Mouse (Mus musculus) MEL (cell line): ENCODE measurements at regions not wholly inside any gene's neighbourhood (a gene's known extent, or its start where the extent isn't known, plus 50 kb on each side); places are given as distances from the start of the nearest gene placed in this dataset.

Source experiments
- DNase-seq: peaks from one replicate; pipeline ENCODE4 v3.0.0; 2011; ENCODE audit warnings: low read depth, low spot score
- H3K27ac ChIP-seq: 2 replicates; pipeline ENCODE4 v1.5.1; 2012; ENCODE audit warnings: low read depth, mild to moderate bottlenecking, control low read depth, low read length, moderate library complexity; ENCODE audit not compliant: control insufficient read depth
- H3K27me3 ChIP-seq, 2 experiments: fragments of 150-350 bp in 1 of 2; sonication (generic) in 1 of 2; 2 replicates each; pipeline ENCODE4 v1.6.1; 2012; ENCODE audit warnings: low read length in 2 of 2, mild to moderate bottlenecking in 2 of 2, improper control_type of control experiment in 1 of 2, moderate library complexity in 1 of 2; ENCODE audit not compliant: insufficient read depth in 2 of 2, control insufficient read depth in 1 of 2
- H3K36me3 ChIP-seq, 2 experiments: 2 replicates each; pipeline ENCODE4 v1.6.1; 2012 to 2014; ENCODE audit warnings: low read length in 2 of 2, improper control_type of control experiment in 1 of 2, inconsistent platforms in 1 of 2, mild to moderate bottlenecking in 1 of 2; ENCODE audit not compliant: insufficient read depth in 2 of 2, control insufficient read depth in 1 of 2
- H3K4me1 ChIP-seq, 2 experiments: fragments of 150-350 bp in 1 of 2; sonication (generic) in 1 of 2; 2 replicates each; pipeline ENCODE4 v1.6.1; 2012; ENCODE audit warnings: low read length in 2 of 2, improper control_type of control experiment in 1 of 2, mild to moderate bottlenecking in 1 of 2; ENCODE audit not compliant: insufficient read depth in 2 of 2, control insufficient read depth in 1 of 2
- H3K4me3 ChIP-seq, 2 experiments: fragments of 150-350 bp in 1 of 2; sonication (generic) in 1 of 2; 2 replicates each; pipeline ENCODE4 v1.5.1; 2012; ENCODE audit warnings: low read depth in 2 of 2, low read length in 2 of 2, mild to moderate bottlenecking in 2 of 2, moderate library complexity in 2 of 2, control low read depth in 1 of 2, improper control_type of control experiment in 1 of 2; ENCODE audit not compliant: control insufficient read depth in 1 of 2, insufficient read depth in 1 of 2
- H3K79me2 ChIP-seq: 2 replicates; pipeline ENCODE4 v1.6.1; 2012; ENCODE audit warnings: mild to moderate bottlenecking, low read length, moderate library complexity; ENCODE audit not compliant: control insufficient read depth, poor library complexity, insufficient read depth
- H3K9ac ChIP-seq: 2 replicates; pipeline ENCODE4 v1.6.1; 2012; ENCODE audit warnings: low read depth, mild to moderate bottlenecking, control low read depth, low read length, moderate library complexity; ENCODE audit not compliant: control insufficient read depth, poor library complexity, severe bottlenecking
- H3K9me3 ChIP-seq: fragments of 150-350 bp; sonication (generic); replicated peaks from 2 replicates; pipeline ENCODE4 v1.6.1; 2012; ENCODE audit warnings: mild to moderate bottlenecking, low read length, improper control_type of control experiment, moderate library complexity; ENCODE audit not compliant: insufficient read depth
- BHLHE40 ChIP-seq: IDR thresholded peaks from 2 replicates; pipeline ENCODE4 v1.6.1; 2012; ENCODE audit warnings: low read depth, mild to moderate bottlenecking, inconsistent platforms, low read length, improper control_type of control experiment, borderline replicate concordance
- CHD1 ChIP-seq: IDR thresholded peaks from 2 replicates; pipeline ENCODE4 v1.6.1; 2012; ENCODE audit warnings: low read depth, mild to moderate bottlenecking, inconsistent platforms, low read length, improper control_type of control experiment
- CHD2 ChIP-seq: IDR thresholded peaks from 2 replicates; pipeline ENCODE4 v1.6.1; 2011; ENCODE audit warnings: low read length, improper control_type of control experiment
- E2F4 ChIP-seq: IDR thresholded peaks from 2 replicates; pipeline ENCODE4 v1.6.1; 2011; ENCODE audit warnings: low read depth, low read length, improper control_type of control experiment, borderline replicate concordance
- ETS1 ChIP-seq: IDR thresholded peaks from 2 replicates; pipeline ENCODE4 v1.6.1; 2012; ENCODE audit warnings: low read depth, mild to moderate bottlenecking, inconsistent platforms, low read length, improper control_type of control experiment, moderate library complexity
- HCFC1 ChIP-seq: IDR thresholded peaks from 2 replicates; pipeline ENCODE4 v1.6.1; 2012; ENCODE audit warnings: low read depth, mild to moderate bottlenecking, inconsistent platforms, low read length, improper control_type of control experiment, moderate library complexity
- JUND ChIP-seq: IDR thresholded peaks from 2 replicates; pipeline ENCODE4 v1.6.1; 2011; ENCODE audit warnings: low read depth, mild to moderate bottlenecking, improper control_type of control experiment, low read length
- KAT2A ChIP-seq: conservative IDR thresholded peaks from 2 replicates; pipeline ENCODE4 v1.6.1; 2012; ENCODE audit warnings: low read depth, low read length, improper control_type of control experiment, inconsistent platforms
- MAX ChIP-seq: IDR thresholded peaks from 2 replicates; pipeline ENCODE4 v1.6.1; 2011; ENCODE audit warnings: low read length, improper control_type of control experiment
- MAZ ChIP-seq: IDR thresholded peaks from 2 replicates; pipeline ENCODE4 v1.6.1; 2012; ENCODE audit warnings: low read depth, mild to moderate bottlenecking, inconsistent platforms, low read length, improper control_type of control experiment
- MEF2A ChIP-seq: IDR thresholded peaks from 2 replicates; pipeline ENCODE4 v1.6.1; 2014; ENCODE audit warnings: low read depth, mild to moderate bottlenecking, inconsistent platforms, low read length, improper control_type of control experiment; ENCODE audit not compliant: poor library complexity, insufficient replicate concordance, severe bottlenecking; ENCODE audit errors: extremely low read depth
- MXI1 ChIP-seq: IDR thresholded peaks from 2 replicates; pipeline ENCODE4 v1.6.1; 2011; ENCODE audit warnings: mild to moderate bottlenecking, low read depth, low read length, improper control_type of control experiment
- MYB ChIP-seq: IDR thresholded peaks from 2 replicates; pipeline ENCODE4 v1.6.1; 2011; ENCODE audit warnings: mild to moderate bottlenecking, low read depth, low read length, improper control_type of control experiment
- MYC ChIP-seq: IDR thresholded peaks from 2 replicates; pipeline ENCODE4 v1.6.1; 2011; ENCODE audit warnings: low read depth, mild to moderate bottlenecking, low read length, improper control_type of control experiment, moderate library complexity
- NRF1 ChIP-seq: IDR thresholded peaks from 2 replicates; pipeline ENCODE4 v1.6.1; 2014; ENCODE audit warnings: low read depth, mild to moderate bottlenecking, inconsistent platforms, low read length, improper control_type of control experiment, moderate library complexity; ENCODE audit not compliant: poor library complexity, insufficient read depth, severe bottlenecking
- POLR2A ChIP-seq, 2 experiments: IDR thresholded peaks; 2 replicates each; pipeline ENCODE4 v1.6.1; 2011 to 2012; ENCODE audit warnings: low read length in 2 of 2, mild to moderate bottlenecking in 2 of 2, control low read depth in 1 of 2, improper control_type of control experiment in 1 of 2, low read depth in 1 of 2, moderate library complexity in 1 of 2; ENCODE audit not compliant: control insufficient read depth in 1 of 2, insufficient read depth in 1 of 2, poor library complexity in 1 of 2
- POLR2AphosphoS5 ChIP-seq: IDR thresholded peaks from 2 replicates; pipeline ENCODE4 v1.6.1; 2012; ENCODE audit warnings: low read depth, borderline replicate concordance, mild to moderate bottlenecking, inconsistent platforms, low read length, moderate library complexity, mixed read lengths
- RAD21 ChIP-seq: IDR thresholded peaks from 2 replicates; pipeline ENCODE4 v1.6.1; 2011; ENCODE audit warnings: mild to moderate bottlenecking, low read depth, low read length, improper control_type of control experiment
- SIN3A ChIP-seq: IDR thresholded peaks from 2 replicates; pipeline ENCODE4 v1.6.1; 2012; ENCODE audit warnings: low read length, improper control_type of control experiment, inconsistent platforms
- UBTF ChIP-seq: IDR thresholded peaks from 2 replicates; pipeline ENCODE4 v1.6.1; 2012; ENCODE audit warnings: low read depth, mild to moderate bottlenecking, inconsistent platforms, low read length, improper control_type of control experiment, moderate library complexity, borderline replicate concordance; ENCODE audit not compliant: insufficient read depth
- USF2 ChIP-seq, 2 experiments: IDR thresholded peaks; 2 replicates each; pipeline ENCODE4 v1.6.1; 2011 to 2012; ENCODE audit warnings: improper control_type of control experiment in 2 of 2, low read length in 2 of 2, borderline replicate concordance in 1 of 2, inconsistent platforms in 1 of 2, low read depth in 1 of 2, mild to moderate bottlenecking in 1 of 2; ENCODE audit not compliant: insufficient read depth in 1 of 2
- ZKSCAN1 ChIP-seq: IDR thresholded peaks from 2 replicates; pipeline ENCODE4 v1.6.1; 2012; ENCODE audit warnings: low read depth, mild to moderate bottlenecking, inconsistent platforms, low read length, improper control_type of control experiment, moderate library complexity

DNA sequence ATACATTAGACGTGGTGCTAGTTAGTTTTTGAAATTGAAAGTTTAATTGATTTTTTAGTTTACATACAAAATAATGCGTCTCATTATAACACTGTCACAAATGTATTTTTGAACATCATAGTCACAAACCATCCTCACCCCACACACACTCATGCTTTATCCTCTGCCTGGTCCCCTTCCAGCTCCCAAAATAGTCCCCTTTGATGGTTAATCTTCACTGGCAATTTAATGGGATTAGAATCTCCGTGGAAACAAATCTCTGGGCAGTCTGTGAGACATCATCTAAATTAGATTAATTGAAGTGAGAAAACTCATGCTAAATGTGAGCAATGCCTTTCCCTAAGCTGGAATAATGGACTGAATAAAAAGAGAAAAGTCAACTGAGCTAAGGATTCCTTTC is 54.0 kb upstream of the Thrb start:
- no peak for DNase-seq
- Histone ChIP-seq H3K36me3 (no peaks in the 10 kb centered on the region), H3K9ac (no peak overlapping the region), H3K79me2 (no peaks in the 10 kb centered on the region), H3K4me1 (no peaks in the 10 kb centered on the region), H3K27me3 (no peaks in the 10 kb centered on the region), H3K4me3 (no peak overlapping the region), H3K9me3 (no peaks in the 10 kb centered on the region), H3K27ac (no peak overlapping the region)
- no peak for TF ChIP-seq POLR2AphosphoS5
- TF ChIP-seq UBTF, result no peak
- no peak for TF ChIP-seq SIN3A
- TF ChIP-seq MAX, result no peak
- TF ChIP-seq ZKSCAN1, result no peak
- no peak for TF ChIP-seq HCFC1
- no peak for TF ChIP-seq NRF1
- no peak for TF ChIP-seq CHD2
- no peak for TF ChIP-seq BHLHE40
- no peak for TF ChIP-seq MYC
- TF ChIP-seq MYB, result no peak
- TF ChIP-seq USF2 (IDR thresholded peaks at IDR 0.05; ENCODE audit: borderline replicate concordance in 1 of 2, insufficient read depth in 1 of 2, low read depth in 1 of 2, low read length in 2 of 2), result no peak
- TF ChIP-seq CHD1, result no peak
- TF ChIP-seq KAT2A, result no peak
- TF ChIP-seq E2F4, result no peak
- TF ChIP-seq MXI1, result no peak
- TF ChIP-seq MAZ, result no peak
- TF ChIP-seq ETS1, result no peak

DNA sequence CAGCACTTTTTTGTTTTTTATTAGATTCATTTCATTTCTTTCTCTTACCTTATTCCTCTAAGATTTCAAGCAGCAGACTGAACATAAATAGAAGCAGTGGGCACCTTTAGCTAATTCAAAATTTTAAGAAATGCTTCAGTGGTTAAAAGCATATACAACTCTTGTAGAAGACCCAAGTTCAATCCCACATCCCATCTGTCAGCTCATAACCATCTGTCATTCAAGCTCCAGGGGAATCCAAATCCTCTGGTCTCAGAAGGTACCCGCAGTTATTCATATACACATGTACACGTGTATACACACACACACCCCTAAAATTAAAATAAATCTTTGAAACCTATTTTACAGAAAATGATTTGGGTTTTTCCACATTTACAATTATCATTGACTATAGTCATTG is 52.9 kb upstream of the Thrb start:
- H3K27me3 ChIP-seq, result no peaks in the 10 kb centered on the region
- TF ChIP-seq MEF2A (no peak), RAD21 (no peak), POLR2A (IDR thresholded peaks at IDR 0.05; ENCODE audit: control insufficient read depth in 1 of 2, insufficient read depth in 1 of 2, low read depth in 1 of 2, low read length in 2 of 2, poor library complexity in 1 of 2) (no peak), CHD2 (no peak), JUND (no peak)
- TF ChIP-seq, all 39 proteins: peak for 0
- Histone ChIP-seq H3K9me3 (no peaks in the 10 kb centered on the region), H3K4me1 (no peaks in the 10 kb centered on the region), H3K27ac (no peak overlapping the region), H3K9ac (no peak overlapping the region), H3K79me2 (no peaks in the 10 kb centered on the region), H3K4me3 (no peak overlapping the region), H3K36me3 (no peaks in the 10 kb centered on the region)
- no peak for DNase-seq
